Mouse (Mus musculus): ENCODE measurements around the gene Zc3hav1. TPM values are rescaled to one million over a fixed set of nuclear protein-coding genes. Genes with fewer than 3 reads are reported as not detected.

The Zc3hav1 gene
- 1.7 and 2.2 TPM in 2 replicates for polyA plus RNA-seq (2014; fragmentation: Nextera tagmentation; extraction: Ambion mirVana)

- Histone ChIP-seq H3K36me3 (ENCODE audit: control insufficient read depth, insufficient read depth, low read length) (no peaks in the 10 kb centered on the region), H3K4me3 (ENCODE audit: low read depth, low read length) (peak within 1 kb of the TSS; percentile 44), H3K27ac (ENCODE audit: low read depth, low read length) (no peak within 1 kb of the TSS), H3K4me1 (ENCODE audit: control insufficient read depth, insufficient read depth, low read length) (peaks cover 4% of the 10 kb centered on the region), H3K4me2 (peak within 1 kb of the TSS; percentile 56), H3K9me3 (ENCODE audit: control insufficient read depth, low read length) (no peaks in the 10 kb centered on the region), H3K27me3 (ENCODE audit: control insufficient read depth, insufficient read depth, low read length) (peaks cover 58% of the 10 kb centered on the region), H3K9ac (ENCODE audit: low read length) (peak within 1 kb of the TSS; percentile 43)
- ATAC-seq (ENCODE audit: low FRiP score) (peak; percentile 61), DNase-seq (ENCODE audit: low spot score, missing footprints) (peak; percentile 98)
- WGBS, result under 1% methylated on average over 87 of the region's 87 CpGs
Measured at GRCm38 (mm10) chr6:38353811-38354722, at the start of gene Zc3hav1. Zc3hav1 (minus strand) TSS chr6:38354603.

DNA sequence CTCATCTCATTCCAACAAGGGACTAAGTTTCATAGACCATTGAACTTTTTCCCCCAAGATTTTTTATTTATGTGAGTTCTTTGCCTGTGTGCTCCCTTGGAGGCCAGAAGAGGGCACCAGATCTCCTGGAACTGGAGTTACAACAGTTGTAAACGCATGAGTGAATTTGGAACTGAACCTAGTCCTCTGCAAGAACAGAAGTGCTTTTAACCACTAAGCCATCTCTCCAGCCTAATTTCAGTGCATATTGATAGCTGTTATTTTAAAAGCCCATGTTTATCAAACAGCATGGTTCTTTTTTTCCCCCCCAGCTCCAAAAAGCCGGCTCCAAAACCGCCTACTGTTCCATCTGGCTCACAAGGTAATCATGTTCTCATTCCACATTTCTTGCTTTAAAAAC lies 35.3 kb upstream of the Zc3hav1 start:
- 80% methylated on average over 3 of the region's 3 CpGs for WGBS
- Histone ChIP-seq H3K4me3 (ENCODE audit: low read depth, low read length) (no peak overlapping the region), H3K9ac (ENCODE audit: low read length) (no peak overlapping the region), H3K9me3 (ENCODE audit: control insufficient read depth, low read length) (no peaks in the 10 kb centered on the region), H3K4me2 (no peak overlapping the region), H3K4me1 (ENCODE audit: control insufficient read depth, insufficient read depth, low read length) (no peaks in the 10 kb centered on the region), H3K36me3 (ENCODE audit: control insufficient read depth, insufficient read depth, low read length) (0 out of 2 replicates have a peak, but pooled peaks cover 3% of the 10 kb centered on the region), H3K27ac (ENCODE audit: low read depth, low read length) (no peak overlapping the region), H3K27me3 (ENCODE audit: control insufficient read depth, insufficient read depth, low read length) (no peaks in the 10 kb centered on the region)
- DNase-seq (ENCODE audit: low spot score, missing footprints) (no peak), ATAC-seq (ENCODE audit: low FRiP score) (no peak)

GRCm38 (mm10) chr6:38381129-38381771 lies 26.8 kb upstream of the Zc3hav1 start, which contains the start of gene Ttc26:
Ttc26 (plus strand) TSS chr6:38381469.
- Histone ChIP-seq H3K9ac (ENCODE audit: low read length) (peak within 1 kb of the TSS; percentile 70), H3K9me3 (ENCODE audit: control insufficient read depth, low read length) (no peaks in the 10 kb centered on the region), H3K4me1 (ENCODE audit: control insufficient read depth, insufficient read depth, low read length) (peaks cover 5% of the 10 kb centered on the region; the same call in 1 of the 2 replicates), H3K27me3 (ENCODE audit: control insufficient read depth, insufficient read depth, low read length) (no peaks in the 10 kb centered on the region), H3K4me3 (ENCODE audit: low read depth, low read length) (peak within 1 kb of the TSS; percentile 64), H3K27ac (ENCODE audit: low read depth, low read length) (no peak within 1 kb of the TSS), H3K4me2 (peak within 1 kb of the TSS; percentile 78), H3K36me3 (ENCODE audit: control insufficient read depth, insufficient read depth, low read length) (0 out of 2 replicates have a peak, but pooled peaks cover 3% of the 10 kb centered on the region)
- under 1% methylated on average over 26 of the region's 26 CpGs for WGBS
- peak; percentile 99 for DNase-seq (ENCODE audit: low spot score, missing footprints)
- peak; percentile 93 for ATAC-seq (ENCODE audit: low FRiP score)

GRCm38 (mm10) chr6:38380764-38381128 lies 26.3 kb upstream of the Zc3hav1 start:
- 4% methylated on average over 4 of the region's 4 CpGs for WGBS
- no peaks in the 10 kb centered on the region for H3K27me3 ChIP-seq (ENCODE audit: control insufficient read depth, insufficient read depth, low read length)
- DNase-seq (ENCODE audit: low spot score, missing footprints) (no peak), ATAC-seq (ENCODE audit: low FRiP score) (no peak)
- H3K9me3 ChIP-seq (ENCODE audit: control insufficient read depth, low read length), result no peaks in the 10 kb centered on the region
- 0 out of 2 replicates have a peak, but pooled peaks cover 3% of the 10 kb centered on the region for H3K36me3 ChIP-seq (ENCODE audit: control insufficient read depth, insufficient read depth, low read length)
- H3K4me2 ChIP-seq, result peak overlapping the region; percentile 78
- H3K4me3 ChIP-seq (ENCODE audit: low read depth, low read length), result peak overlapping the region; percentile 64
- H3K9ac ChIP-seq (ENCODE audit: low read length), result peak overlapping the region; percentile 70
- H3K27ac ChIP-seq (ENCODE audit: low read depth, low read length), result no peak overlapping the region
- H3K4me1 ChIP-seq (ENCODE audit: control insufficient read depth, insufficient read depth, low read length), result peaks cover 5% of the 10 kb centered on the region; the same call in 1 of the 2 replicates

DNA sequence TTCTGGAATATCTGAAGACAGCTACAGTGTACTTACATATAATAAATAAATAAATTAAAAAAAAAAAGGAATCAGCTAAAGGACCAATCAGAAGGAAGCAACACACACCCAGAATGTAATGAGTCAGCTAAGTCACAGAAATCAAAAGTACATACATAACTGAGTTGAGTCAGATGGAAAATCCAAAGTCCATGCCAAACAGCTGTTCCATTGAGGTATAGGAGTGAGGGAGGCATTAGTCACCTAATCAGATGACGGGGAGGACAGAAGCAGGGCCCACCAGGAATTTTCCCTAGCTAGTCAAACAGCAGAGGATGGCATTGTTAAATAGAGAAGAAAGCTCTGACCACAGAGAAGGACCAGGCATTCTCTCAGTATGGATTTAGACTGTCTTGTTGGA lies 19.9 kb upstream of the Zc3hav1 start:
- H3K9ac ChIP-seq (ENCODE audit: low read length), result no peak overlapping the region
- no peaks in the 10 kb centered on the region for H3K4me1 ChIP-seq (ENCODE audit: control insufficient read depth, insufficient read depth, low read length)
- H3K27me3 ChIP-seq (ENCODE audit: control insufficient read depth, insufficient read depth, low read length), result no peaks in the 10 kb centered on the region
- no peak for ATAC-seq (ENCODE audit: low FRiP score)
- WGBS, result 71% methylated on average over 1 of the region's 1 CpGs
- peaks cover 3% of the 10 kb centered on the region; the same call in 1 of the 2 replicates for H3K9me3 ChIP-seq (ENCODE audit: control insufficient read depth, low read length)
- no peak overlapping the region for H3K27ac ChIP-seq (ENCODE audit: low read depth, low read length)
- no peak overlapping the region for H3K4me2 ChIP-seq
- no peak for DNase-seq (ENCODE audit: low spot score, missing footprints)
- no peaks in the 10 kb centered on the region for H3K36me3 ChIP-seq (ENCODE audit: control insufficient read depth, insufficient read depth, low read length)
- H3K4me3 ChIP-seq (ENCODE audit: low read depth, low read length), result no peak overlapping the region

DNA sequence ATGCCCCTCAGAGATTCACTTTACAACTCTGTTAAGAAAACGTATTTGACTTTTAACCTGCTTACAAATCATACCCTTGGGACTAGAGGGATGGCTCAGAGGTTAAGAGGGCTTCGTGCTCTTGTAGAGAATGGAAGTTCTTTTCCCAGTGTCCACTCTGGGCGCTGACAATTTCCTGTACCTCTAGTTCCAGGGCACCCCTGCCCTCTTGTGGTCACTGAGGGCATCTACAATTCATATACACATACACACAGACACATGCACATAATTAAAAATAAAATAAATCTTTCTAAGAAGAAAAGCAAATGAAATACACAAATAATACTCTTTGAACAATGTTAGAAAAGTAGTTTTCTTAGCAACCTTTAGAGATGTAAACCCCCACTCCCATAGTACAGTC lies 15.5 kb upstream of the Zc3hav1 start:
- no peak for ATAC-seq (ENCODE audit: low FRiP score)
- WGBS, result 81% methylated on average over 3 of the region's 3 CpGs

GRCm38 (mm10) chr6:38364121-38364520 lies 9.7 kb upstream of the Zc3hav1 start:
- H3K27ac ChIP-seq (ENCODE audit: low read depth, low read length), result no peak overlapping the region
- H3K9me3 ChIP-seq (ENCODE audit: control insufficient read depth, low read length), result no peaks in the 10 kb centered on the region
- no peaks in the 10 kb centered on the region for H3K36me3 ChIP-seq (ENCODE audit: control insufficient read depth, insufficient read depth, low read length)
- ATAC-seq (ENCODE audit: low FRiP score) (no peak), DNase-seq (ENCODE audit: low spot score, missing footprints) (no peak)
- H3K9ac ChIP-seq (ENCODE audit: low read length), result no peak overlapping the region
- H3K4me3 ChIP-seq (ENCODE audit: low read depth, low read length), result no peak overlapping the region
- H3K4me2 ChIP-seq, result no peak overlapping the region
- no peaks in the 10 kb centered on the region for H3K4me1 ChIP-seq (ENCODE audit: control insufficient read depth, insufficient read depth, low read length)
- H3K27me3 ChIP-seq (ENCODE audit: control insufficient read depth, insufficient read depth, low read length), result no peaks in the 10 kb centered on the region

More for the DNA sequence above, 15.5 kb upstream of the Zc3hav1 start:
- no peak overlapping the region for H3K27ac ChIP-seq (ENCODE audit: low read depth, low read length)
- no peak overlapping the region for H3K9ac ChIP-seq (ENCODE audit: low read length)
- H3K4me3 ChIP-seq (ENCODE audit: low read depth, low read length), result no peak overlapping the region
- H3K4me2 ChIP-seq, result no peak overlapping the region
- H3K9me3 ChIP-seq (ENCODE audit: control insufficient read depth, low read length), result peaks cover 3% of the 10 kb centered on the region; the same call in 1 of the 2 replicates
- H3K27me3 ChIP-seq (ENCODE audit: control insufficient read depth, insufficient read depth, low read length), result no peaks in the 10 kb centered on the region
- no peaks in the 10 kb centered on the region for H3K36me3 ChIP-seq (ENCODE audit: control insufficient read depth, insufficient read depth, low read length)
- DNase-seq (ENCODE audit: low spot score, missing footprints), result no peak
- no peaks in the 10 kb centered on the region for H3K4me1 ChIP-seq (ENCODE audit: control insufficient read depth, insufficient read depth, low read length)

DNA sequence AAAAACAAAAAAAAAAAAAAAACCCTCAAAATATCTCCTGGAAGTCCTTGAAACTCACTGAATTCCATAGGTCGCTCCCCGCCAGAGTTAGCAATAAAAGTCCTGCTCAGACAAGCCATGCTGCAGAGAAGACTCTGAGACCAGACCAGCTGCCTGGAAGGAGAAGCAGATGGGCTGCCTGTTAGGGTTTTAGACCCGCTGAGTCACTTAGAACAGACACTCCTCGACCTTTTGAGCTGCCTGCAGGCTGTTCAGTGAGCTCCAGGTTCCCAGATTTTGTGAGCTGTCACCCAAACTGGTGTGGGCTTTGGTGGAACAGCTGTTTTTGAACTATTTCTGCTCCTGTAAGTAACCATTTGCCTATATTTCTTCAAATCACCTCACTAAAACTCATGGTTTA lies 9.0 kb upstream of the Zc3hav1 start:
- H3K4me3 ChIP-seq (ENCODE audit: low read depth, low read length), result no peak overlapping the region
- no peak overlapping the region for H3K9ac ChIP-seq (ENCODE audit: low read length)
- no peaks in the 10 kb centered on the region for H3K36me3 ChIP-seq (ENCODE audit: control insufficient read depth, insufficient read depth, low read length)
- ATAC-seq (ENCODE audit: low FRiP score) (no peak), DNase-seq (ENCODE audit: low spot score, missing footprints) (no peak)
- H3K4me2 ChIP-seq, result no peak overlapping the region
- H3K4me1 ChIP-seq (ENCODE audit: control insufficient read depth, insufficient read depth, low read length), result no peaks in the 10 kb centered on the region
- 66% methylated on average over 4 of the region's 4 CpGs for WGBS
- H3K9me3 ChIP-seq (ENCODE audit: control insufficient read depth, low read length), result no peaks in the 10 kb centered on the region
- H3K27me3 ChIP-seq (ENCODE audit: control insufficient read depth, insufficient read depth, low read length), result no peaks in the 10 kb centered on the region
- no peak overlapping the region for H3K27ac ChIP-seq (ENCODE audit: low read depth, low read length)

DNA sequence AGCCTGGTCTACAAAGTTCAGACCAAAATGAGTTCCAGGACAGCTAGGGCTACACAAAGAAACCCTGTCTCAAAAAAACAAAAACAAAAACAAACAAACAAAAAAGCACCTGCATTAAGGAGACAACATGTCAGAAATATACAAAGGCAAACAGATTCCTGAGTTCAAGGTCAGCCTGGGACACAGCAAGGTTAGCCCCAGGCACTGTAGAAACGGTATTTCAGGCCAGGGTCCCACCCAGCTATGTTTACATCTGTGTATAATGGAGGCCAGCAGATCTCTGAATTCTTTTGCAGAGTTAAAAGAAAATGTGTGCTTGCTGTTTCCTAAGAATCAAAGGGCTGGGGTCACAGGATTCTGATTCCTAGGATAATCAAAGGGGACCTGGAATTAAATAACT lies 7.5 kb upstream of the Zc3hav1 start:
- Histone ChIP-seq H3K4me2 (no peak overlapping the region), H3K27ac (ENCODE audit: low read depth, low read length) (no peak overlapping the region), H3K4me3 (ENCODE audit: low read depth, low read length) (no peak overlapping the region), H3K9ac (ENCODE audit: low read length) (no peak overlapping the region), H3K9me3 (ENCODE audit: control insufficient read depth, low read length) (no peaks in the 10 kb centered on the region), H3K36me3 (ENCODE audit: control insufficient read depth, insufficient read depth, low read length) (no peaks in the 10 kb centered on the region), H3K27me3 (ENCODE audit: control insufficient read depth, insufficient read depth, low read length) (no peaks in the 10 kb centered on the region), H3K4me1 (ENCODE audit: control insufficient read depth, insufficient read depth, low read length) (no peaks in the 10 kb centered on the region)
- no peak for ATAC-seq (ENCODE audit: low FRiP score)
- no peak for DNase-seq (ENCODE audit: low spot score, missing footprints)
- WGBS, result 69% methylated on average over 1 of the region's 1 CpGs
